11 mouse cellular contexts compared by ENCODE assay signal in the genomic region with DNA sequence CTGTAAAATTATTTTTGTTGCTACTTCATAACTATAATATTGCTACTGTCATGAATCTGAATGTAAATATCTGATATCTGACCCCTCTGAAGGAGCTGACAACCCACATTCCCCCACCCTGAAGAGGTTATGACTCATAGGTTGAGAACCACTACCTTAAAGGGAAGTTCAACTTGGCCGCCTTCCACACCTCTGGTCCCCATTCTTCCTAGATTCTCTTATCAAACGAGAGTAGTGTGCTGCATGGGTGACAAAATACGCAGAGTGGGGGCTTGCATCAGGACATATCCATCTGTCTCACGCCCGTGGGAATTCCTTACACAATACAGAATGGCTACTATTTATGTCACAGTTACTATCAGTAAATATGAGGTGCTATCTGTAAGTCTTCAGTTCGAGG.
DNase-seq lines count a peak whose midpoint lies in the region; ATAC-seq and TF ChIP-seq lines count a peak whose summit lies in the region.
"Had no signal": no experiment of that assay in that cellular context is flagged by ENCODE, and none has a peak within 500 bp of the region (broad histone marks: within the 10 kb centered on the region; RNA-seq: fewer than 3 reads in every experiment).

No protein-coding gene starts in this region.

- 18% methylated on average over 6 of the region's 6 CpGs for WGBS in heart, embryonic 15.5 days
- WGBS in lung, embryonic 16.5 days = 34% methylated on average over 6 of the region's 6 CpGs
- 60% methylated on average over 6 of the region's 6 CpGs for WGBS in intestine, postnatal 0 days

- no peak for ATAC-seq in heart, embryonic 15.5 days (replicated peaks; ENCODE audit: insufficient number of reproducible peaks, insufficient read depth, low FRiP score, low read depth)
- ATAC-seq in lung, embryonic 16.5 days (ENCODE audit: low read depth) = no peak
- ATAC-seq in intestine, postnatal 0 days = no peak

- no peak for TF ChIP-seq CTCF in intestine, postnatal 0 days (IDR thresholded peaks at IDR 0.05; ENCODE audit: low read depth)

- H3K36me3 ChIP-seq in heart, embryonic 15.5 days = no peaks in the 10 kb centered on the region
- no peaks in the 10 kb centered on the region for H3K36me3 ChIP-seq in lung, embryonic 16.5 days (ENCODE audit: control insufficient read depth, insufficient read depth, low read length)
- H3K36me3 ChIP-seq in intestine, postnatal 0 days (ENCODE audit: control insufficient read depth, insufficient read depth) = no peaks in the 10 kb centered on the region

- H3K4me3 ChIP-seq in heart, embryonic 15.5 days = no peak overlapping the region
- H3K4me3 ChIP-seq in lung, embryonic 16.5 days (ENCODE audit: low read length) = no peak overlapping the region
- H3K4me3 ChIP-seq in intestine, postnatal 0 days (ENCODE audit: low read depth, low read length) = no peak overlapping the region
- H3K4me3 ChIP-seq: myocyte had no signal

- peak overlapping the region; percentile 79 for H3K27ac ChIP-seq in heart, embryonic 15.5 days
- H3K27ac ChIP-seq in lung, embryonic 16.5 days (ENCODE audit: low read length) = peak overlapping the region; percentile 40; the same call in 1 of the 2 replicates
- no peak overlapping the region for H3K27ac ChIP-seq in intestine, postnatal 0 days (ENCODE audit: low read depth, low read length)

- H3K9ac ChIP-seq in heart, embryonic 15.5 days = no peak overlapping the region
- no peak overlapping the region for H3K9ac ChIP-seq in lung, embryonic 16.5 days (ENCODE audit: low read length)
- H3K9ac ChIP-seq in intestine, postnatal 0 days (ENCODE audit: low read depth, low read length) = no peak overlapping the region
- H3K9ac ChIP-seq: lung, embryonic 14.5 days had no signal

- peaks cover 49% of the 10 kb centered on the region for H3K4me1 ChIP-seq in heart, embryonic 15.5 days (replicated peaks)
- peaks cover 33% of the 10 kb centered on the region for H3K4me1 ChIP-seq in lung, embryonic 16.5 days (replicated peaks; ENCODE audit: control insufficient read depth, insufficient read depth, low read length)
- H3K4me1 ChIP-seq in intestine, postnatal 0 days (replicated peaks; ENCODE audit: control insufficient read depth, insufficient read depth, low read length) = no peaks in the 10 kb centered on the region

- H3K9me3 ChIP-seq in heart, embryonic 15.5 days (replicated peaks) = no peaks in the 10 kb centered on the region
- no peaks in the 10 kb centered on the region for H3K9me3 ChIP-seq in lung, embryonic 16.5 days (ENCODE audit: control insufficient read depth, low read length)
- no peaks in the 10 kb centered on the region for H3K9me3 ChIP-seq in intestine, postnatal 0 days (ENCODE audit: control insufficient read depth)

- intact Hi-C loops in left cerebral cortex, postnatal 25 days (cut with DNase I) = no loop called here

- DNase-seq in 416B (ENCODE audit: low read depth) = peak; percentile 92
- DNase-seq in MEL-GATA-1-ER (ENCODE audit: extremely low read depth, low read depth) = peak; percentile 70
- DNase-seq in left cerebral cortex, postnatal 25 days (ENCODE audit: low spot score in 2 of 2) = no peak
- DNase-seq in Muller cell, postnatal 12 days (ENCODE audit: inconsistent ontology term) = no peak
- DNase-seq: cerebellum, postnatal 14 days; thymus, adult 2 months had no signal

- no peaks in the 10 kb centered on the region for H3K27me3 ChIP-seq in heart, embryonic 15.5 days
- no peaks in the 10 kb centered on the region for H3K27me3 ChIP-seq in lung, embryonic 16.5 days (ENCODE audit: control insufficient read depth, insufficient read depth, low read depth, low read length)
- no peaks in the 10 kb centered on the region for H3K27me3 ChIP-seq in intestine, postnatal 0 days (replicated peaks; ENCODE audit: control insufficient read depth, insufficient read depth, low read length)

- H3K4me2 ChIP-seq in heart, embryonic 15.5 days = peak overlapping the region; percentile 2; the same call in 1 of the 2 replicates
- no peak overlapping the region for H3K4me2 ChIP-seq in lung, embryonic 16.5 days (ENCODE audit: low read depth, low read length)
- H3K4me2 ChIP-seq in intestine, postnatal 0 days (replicated peaks; ENCODE audit: low read depth) = no peak overlapping the region
- H3K4me2 ChIP-seq: lung, embryonic 14.5 days had no signal

Comparison
In these comparisons a context has a peak if more than half of its experiments do, and no peak if none do; other contexts are left out.
1. DNase-seq: peak in 416B (single experiment) and MEL-GATA-1-ER (single experiment); none in left cerebral cortex, postnatal 25 days (0 of 2) and Muller cell, postnatal 12 days (single experiment).